Mouse (Mus musculus) neural tube, embryonic 11.5 days (tissue): ENCODE measurements around the gene Lrch3. TPM values are rescaled to one million over a fixed set of nuclear protein-coding genes. Genes with fewer than 3 reads are reported as not detected.

Source experiments
- ATAC-seq: fragments of 200-750 bp; cut with Nextera tagmentation; 2 replicates; pipeline ENCODE4 v1.8.0; 2017; ENCODE audit warnings: moderate number of reproducible peaks, mild to moderate bottlenecking, moderate TSS enrichment, moderate library complexity; ENCODE audit not compliant: insufficient read depth, low FRiP score, low TSS enrichment
- DNase-seq: peaks from one replicate; pipeline ENCODE4 v3.0.0-alpha.2; 2015; ENCODE audit warnings: low spot score
- H3K27ac ChIP-seq: fragments of 300-500 bp; sonication (generic); 2 replicates; pipeline ENCODE4 v1.5.1; 2014; ENCODE audit warnings: low read depth, mild to moderate bottlenecking, low read length
- H3K27me3 ChIP-seq: fragments of 300-500 bp; sonication (generic); 2 replicates; pipeline ENCODE4 v1.6.1; 2014; ENCODE audit warnings: mild to moderate bottlenecking, low read length, mixed read lengths; ENCODE audit not compliant: control insufficient read depth, insufficient read depth
- H3K36me3 ChIP-seq: fragments of 300-500 bp; sonication (generic); 2 replicates; pipeline ENCODE4 v1.6.1; 2014; ENCODE audit warnings: mild to moderate bottlenecking, low read length, moderate library complexity, mixed read lengths; ENCODE audit not compliant: control insufficient read depth, insufficient read depth
- H3K4me1 ChIP-seq: fragments of 300-500 bp; sonication (generic); 2 replicates; pipeline ENCODE4 v1.6.1; 2014; ENCODE audit warnings: low read length, mixed read lengths; ENCODE audit not compliant: control insufficient read depth, insufficient read depth
- H3K4me2 ChIP-seq: fragments of 300-500 bp; sonication (generic); 2 replicates; pipeline ENCODE4 v1.6.1; 2014; ENCODE audit warnings: low read depth, mild to moderate bottlenecking, moderate library complexity
- H3K4me3 ChIP-seq: fragments of 300-500 bp; sonication (generic); 2 replicates; pipeline ENCODE4 v1.5.1; 2014; ENCODE audit warnings: low read depth, low read length
- H3K9ac ChIP-seq: fragments of 300-500 bp; sonication (generic); 2 replicates; pipeline ENCODE4 v1.6.1; 2014; ENCODE audit warnings: mild to moderate bottlenecking, low read length
- H3K9me3 ChIP-seq: fragments of 300-500 bp; sonication (generic); 2 replicates; pipeline ENCODE4 v1.6.1; 2016; ENCODE audit warnings: low read length; ENCODE audit not compliant: control insufficient read depth
- WGBS: fragments of 180-500 bp; shearing (Covaris S2); extraction: QIAGEN DNeasy Blood & Tissue Kit; methylation state at CpG from one replicate; pipeline ENCODE4 v1.1.7; 2014; 5-methylcytosine and 5-hydroxymethylcytosine counted together
- polyA plus RNA-seq: library from polyadenylated mRNA; unstranded; fragments of >200 nt; fragmentation: Nextera tagmentation; extraction: Ambion mirVana; gene quantifications from 2 replicates; pipeline ENCODE4 v1.2.1, GENCODE M21; 2014

The Lrch3 gene
- polyA plus RNA-seq, 1 experiment from 2014 or later: 42.4 TPM

GRCm38 (mm10) chr16:32948016-32948415, 34.1 kb downstream of the Lrch3 start:
- Histone ChIP-seq H3K4me2 (no peak overlapping the region), H3K36me3 (no peaks in the 10 kb centered on the region), H3K9me3 (no peaks in the 10 kb centered on the region), H3K4me1 (no peaks in the 10 kb centered on the region), H3K9ac (no peak overlapping the region), H3K4me3 (no peak overlapping the region), H3K27ac (no peak overlapping the region), H3K27me3 (no peaks in the 10 kb centered on the region)
- no peak for ATAC-seq
- 75% methylated on average over 8 of the region's 8 CpGs for WGBS
- no peak for DNase-seq

GRCm38 (mm10) chr16:32948656-32949055, 34.8 kb downstream of the Lrch3 start:
- DNase-seq (no peak), ATAC-seq (no peak)
- Histone ChIP-seq H3K9ac (no peak overlapping the region), H3K27me3 (no peaks in the 10 kb centered on the region), H3K4me1 (no peaks in the 10 kb centered on the region), H3K27ac (no peak overlapping the region), H3K9me3 (no peaks in the 10 kb centered on the region), H3K4me2 (no peak overlapping the region), H3K36me3 (no peaks in the 10 kb centered on the region), H3K4me3 (no peak overlapping the region)
- WGBS: 92% methylated on average over 5 of the region's 5 CpGs

- Histone ChIP-seq H3K4me1 (no peaks in the 10 kb centered on the region), H3K9ac (no peak overlapping the region), H3K9me3 (no peaks in the 10 kb centered on the region), H3K27me3 (no peaks in the 10 kb centered on the region), H3K27ac (no peak overlapping the region), H3K4me3 (no peak overlapping the region), H3K4me2 (no peak overlapping the region), H3K36me3 (no peaks in the 10 kb centered on the region)
- DNase-seq: no peak
- no peak for ATAC-seq
Measured at GRCm38 (mm10) chr16:32949281-32949680, 35.4 kb downstream of the Lrch3 start.

GRCm38 (mm10) chr16:32951074-32951473, 37.2 kb downstream of the Lrch3 start:
- H3K4me3 ChIP-seq: no peak overlapping the region
- 90% methylated on average over 2 of the region's 2 CpGs for WGBS

GRCm38 (mm10) chr16:32953806-32954205, 39.9 kb downstream of the Lrch3 start:
- H3K36me3 ChIP-seq: no peaks in the 10 kb centered on the region
- H3K27ac ChIP-seq: no peak overlapping the region
- H3K4me3 ChIP-seq: no peak overlapping the region
- H3K27me3 ChIP-seq: no peaks in the 10 kb centered on the region
- ATAC-seq (no peak), DNase-seq (no peak)
- no peaks in the 10 kb centered on the region for H3K4me1 ChIP-seq
- no peak overlapping the region for H3K9ac ChIP-seq
- 85% methylated on average over 5 of the region's 5 CpGs for WGBS
- no peak overlapping the region for H3K4me2 ChIP-seq
- no peaks in the 10 kb centered on the region for H3K9me3 ChIP-seq

More at GRCm38 (mm10) chr16:32951074-32951473, 37.2 kb downstream of the Lrch3 start:
- no peak for ATAC-seq
- Histone ChIP-seq H3K4me1 (no peaks in the 10 kb centered on the region), H3K27me3 (no peaks in the 10 kb centered on the region), H3K9ac (no peak overlapping the region), H3K9me3 (no peaks in the 10 kb centered on the region), H3K4me2 (no peak overlapping the region), H3K27ac (no peak overlapping the region), H3K36me3 (no peaks in the 10 kb centered on the region)
- DNase-seq: no peak

GRCm38 (mm10) chr16:32954304-32954703, 40.4 kb downstream of the Lrch3 start:
- H3K27me3 ChIP-seq: no peaks in the 10 kb centered on the region
- H3K9ac ChIP-seq: no peak overlapping the region
- H3K4me1 ChIP-seq: no peaks in the 10 kb centered on the region
- ATAC-seq (no peak), DNase-seq (no peak)
- no peak overlapping the region for H3K4me2 ChIP-seq
- no peak overlapping the region for H3K4me3 ChIP-seq
- WGBS: 67% methylated on average over 6 of the region's 6 CpGs
- H3K27ac ChIP-seq: no peak overlapping the region
- H3K36me3 ChIP-seq: peaks cover under 1% of the 10 kb centered on the region; the same call in 1 of the 2 replicates
- no peaks in the 10 kb centered on the region for H3K9me3 ChIP-seq

GRCm38 (mm10) chr16:32956889-32957288, 43.0 kb downstream of the Lrch3 start:
- no peaks in the 10 kb centered on the region for H3K9me3 ChIP-seq

GRCm38 (mm10) chr16:32972535-32972934, 58.6 kb downstream of the Lrch3 start:
- H3K27ac ChIP-seq: no peak overlapping the region
- DNase-seq (no peak), ATAC-seq (no peak)
- H3K4me3 ChIP-seq: no peak overlapping the region
- H3K27me3 ChIP-seq: no peaks in the 10 kb centered on the region
- no peak overlapping the region for H3K9ac ChIP-seq
- H3K9me3 ChIP-seq: no peaks in the 10 kb centered on the region
- H3K4me1 ChIP-seq: no peaks in the 10 kb centered on the region
- no peak overlapping the region for H3K4me2 ChIP-seq
- 80% methylated on average over 5 of the region's 5 CpGs for WGBS
- peaks cover 5% of the 10 kb centered on the region for H3K36me3 ChIP-seq

More at GRCm38 (mm10) chr16:32956889-32957288, 43.0 kb downstream of the Lrch3 start:
- H3K27ac ChIP-seq: no peak overlapping the region
- ATAC-seq: no peak
- peaks cover 6% of the 10 kb centered on the region for H3K36me3 ChIP-seq
- whole genome bisulfite sequencing: 70% methylated on average over 5 of the region's 5 CpGs
- DNase-seq: no peak
- no peaks in the 10 kb centered on the region for H3K27me3 ChIP-seq
- no peak overlapping the region for H3K4me3 ChIP-seq
- no peak overlapping the region for H3K4me2 ChIP-seq
- H3K4me1 ChIP-seq: no peaks in the 10 kb centered on the region
- H3K9ac ChIP-seq: no peak overlapping the region

- Histone ChIP-seq H3K9me3 (no peaks in the 10 kb centered on the region), H3K9ac (no peak overlapping the region), H3K36me3 (peaks cover 5% of the 10 kb centered on the region), H3K27ac (no peak overlapping the region), H3K27me3 (no peaks in the 10 kb centered on the region), H3K4me1 (no peaks in the 10 kb centered on the region), H3K4me3 (no peak overlapping the region), H3K4me2 (no peak overlapping the region)
- DNase-seq (no peak), ATAC-seq (no peak)
- WGBS: 90% methylated on average over 2 of the region's 2 CpGs
Measured at GRCm38 (mm10) chr16:32973047-32973446, 59.1 kb downstream of the Lrch3 start.
